Mouse (Mus musculus) CD4-positive helper T cell, adult 2 months (primary cell): Measurements from ENCODE around the gene Sucla2.
"Not testable (repeated sequence)": the region's sequence is repeated elsewhere in the genome, so short reads cannot be mapped to it uniquely, and the experiment has no call there.

ENCODE experiments used
- DNase-seq: peaks from one replicate; pipeline ENCODE4 v3.0.0-alpha.2; 2012; ENCODE audit warnings: low read depth, missing footprints, low spot score

Gene Sucla2

GRCm38 (mm10) chr14:73509765-73510423 is 15.2 kb upstream of the Sucla2 start, which contains the start of gene Med4:
Gene Med4, plus strand, starts transcription at chr14:73510025.
- DNase-seq = peak; percentile 93

- DNase-seq = no peak
Observed at GRCm38 (mm10) chr14:73524136-73524535, 983 bp upstream of the Sucla2 start.

GRCm38 (mm10) chr14:73528661-73529060 is 3.5 kb downstream of the Sucla2 start:
- DNase-seq = not testable (repeated sequence)

- DNase-seq = no peak
Observed at GRCm38 (mm10) chr14:73533755-73534465, 8.8 kb downstream of the Sucla2 start.

GRCm38 (mm10) chr14:73535641-73536040 is 10.5 kb downstream of the Sucla2 start:
- DNase-seq = no peak

- no peak for DNase-seq
Observed at GRCm38 (mm10) chr14:73543781-73544180, 18.7 kb downstream of the Sucla2 start.

GRCm38 (mm10) chr14:73547034-73547433 is 21.9 kb downstream of the Sucla2 start:
- DNase-seq = no peak

GRCm38 (mm10) chr14:73548051-73548450 is 22.9 kb downstream of the Sucla2 start, which contains the start of gene Nudt15:
Gene Nudt15, minus strand, starts transcription at chr14:73548242.
- no peak for DNase-seq

GRCm38 (mm10) chr14:73550291-73550690 is 25.2 kb downstream of the Sucla2 start:
- no peak for DNase-seq

GRCm38 (mm10) chr14:73550732-73551131 is 25.6 kb downstream of the Sucla2 start:
- DNase-seq = no peak

- DNase-seq = no peak
Observed at GRCm38 (mm10) chr14:73551164-73551563, 26.0 kb downstream of the Sucla2 start.

GRCm38 (mm10) chr14:73552341-73553121 is 27.4 kb downstream of the Sucla2 start:
- DNase-seq = peak; percentile 90

GRCm38 (mm10) chr14:73553122-73553696 is 28.1 kb downstream of the Sucla2 start:
- no peak for DNase-seq

- not testable (repeated sequence) for DNase-seq
Observed at GRCm38 (mm10) chr14:73569831-73570230, 44.7 kb downstream of the Sucla2 start.

GRCm38 (mm10) chr14:73571143-73571542 is 46.0 kb downstream of the Sucla2 start:
- DNase-seq = no peak

- DNase-seq = no peak
Observed at GRCm38 (mm10) chr14:73574053-73574452, 48.9 kb downstream of the Sucla2 start.

GRCm38 (mm10) chr14:73576336-73576735 is 51.2 kb downstream of the Sucla2 start:
- DNase-seq = no peak

GRCm38 (mm10) chr14:73588080-73588479 is 63.0 kb downstream of the Sucla2 start:
- DNase-seq = no peak

- DNase-seq = no peak
Observed at GRCm38 (mm10) chr14:73592166-73592565, 67.0 kb downstream of the Sucla2 start.

GRCm38 (mm10) chr14:73599720-73600119 is 74.6 kb downstream of the Sucla2 start:
- no peak for DNase-seq

- no peak for DNase-seq
Observed at GRCm38 (mm10) chr14:73607732-73608131, 82.6 kb downstream of the Sucla2 start.
